Mouse (Mus musculus): ENCODE data around the gene Nkx1-1.

DNA sequence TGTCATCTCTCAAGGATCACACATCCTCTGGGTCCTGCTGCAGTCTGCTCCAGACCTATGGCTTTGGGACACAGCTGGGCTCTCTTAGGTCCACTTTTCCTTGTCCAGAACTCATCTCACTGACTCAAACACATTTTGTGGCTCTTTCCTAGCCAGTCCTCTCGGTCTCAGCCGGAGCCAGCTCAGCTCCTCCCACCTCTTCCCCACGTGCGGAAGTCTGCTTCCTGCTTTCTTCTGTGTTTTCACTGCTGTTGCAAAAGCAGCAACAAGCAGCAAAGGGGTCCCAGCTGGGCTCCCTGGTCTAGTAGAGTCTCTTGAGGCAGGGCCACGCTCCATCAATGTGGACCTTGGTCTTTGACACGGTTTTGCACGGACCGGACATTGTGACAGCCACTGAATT is 22.0 kb upstream of the Nkx1-1 start:
- TF ChIP-seq TAL1 (IDR thresholded peaks at IDR 0.05; ENCODE audit: low read length) (no peak), GATA1 (IDR thresholded peaks at IDR 0.05; ENCODE audit: low read length) (no peak)

Measured in erythroblast, embryonic 14.5 days (primary cell).